Mouse (Mus musculus): ENCODE data around the gene Decr2. TPM values are rescaled to one million over a fixed set of nuclear protein-coding genes. Genes with fewer than 3 reads are reported as not detected.

Decr2 gene
- 16.5 and 22.9 TPM in 2 replicates for polyA plus RNA-seq (2014; fragmentation: Nextera tagmentation; extraction: Ambion mirVana)

- Histone ChIP-seq H3K4me1 (ENCODE audit: control insufficient read depth, insufficient read depth, low read length) (peaks cover 3% of the 10 kb centered on the region; the same call in 1 of the 2 replicates), H3K36me3 (ENCODE audit: control insufficient read depth, insufficient read depth, low read length) (peaks cover 2% of the 10 kb centered on the region; the same call in 1 of the 2 replicates), H3K4me3 (ENCODE audit: low read depth, low read length) (peak within 1 kb of the TSS; percentile 51), H3K27me3 (ENCODE audit: control insufficient read depth, insufficient read depth, low read length) (no peaks in the 10 kb centered on the region), H3K9ac (ENCODE audit: low read length) (peak within 1 kb of the TSS; percentile 72), H3K27ac (ENCODE audit: low read depth, low read length) (0 out of 2 replicates have a peak within 1 kb of the TSS, but pooled peaks have one; percentile 34), H3K9me3 (ENCODE audit: control insufficient read depth, low read length) (no peaks in the 10 kb centered on the region), H3K4me2 (ENCODE audit: low read depth) (peak within 1 kb of the TSS; percentile 83)
- WGBS, result 3% methylated on average over 32 of the region's 32 CpGs
- ATAC-seq (ENCODE audit: insufficient read depth, low FRiP score, low TSS enrichment), result 0 out of 2 replicates have a peak, but pooled peaks have one; percentile 50
- peak; percentile 88 for DNase-seq (ENCODE audit: low spot score)
Observed at GRCm38 (mm10) chr17:26089905-26090632, at the start of gene Decr2. Decr2 (minus strand) TSS chr17:26090337.

GRCm38 (mm10) chr17:26138901-26139381, 48.8 kb upstream of the Decr2 start:
- Histone ChIP-seq H3K4me2 (ENCODE audit: low read depth) (peak overlapping the region; percentile 73), H3K36me3 (ENCODE audit: control insufficient read depth, insufficient read depth, low read length) (no peaks in the 10 kb centered on the region; the same call in 1 of the 2 replicates), H3K9me3 (ENCODE audit: control insufficient read depth, low read length) (no peaks in the 10 kb centered on the region), H3K4me3 (ENCODE audit: low read depth, low read length) (peak overlapping the region; percentile 97), H3K4me1 (ENCODE audit: control insufficient read depth, insufficient read depth, low read length) (peaks cover 10% of the 10 kb centered on the region), H3K9ac (ENCODE audit: low read length) (peak overlapping the region; percentile 97), H3K27ac (ENCODE audit: low read depth, low read length) (peak overlapping the region; percentile 94), H3K27me3 (ENCODE audit: control insufficient read depth, insufficient read depth, low read length) (no peaks in the 10 kb centered on the region)
- ATAC-seq (ENCODE audit: insufficient read depth, low FRiP score, low TSS enrichment), result peak; percentile 68
- peak; percentile 59 for DNase-seq (ENCODE audit: low spot score)
- WGBS, result 1% methylated on average over 57 of the region's 58 CpGs

GRCm38 (mm10) chr17:26138239-26138836, 48.2 kb upstream of the Decr2 start, which contains the start of gene Axin1:
Axin1 (plus strand) TSS chr17:26138688.
- Histone ChIP-seq H3K9me3 (ENCODE audit: control insufficient read depth, low read length) (no peaks in the 10 kb centered on the region), H3K4me1 (ENCODE audit: control insufficient read depth, insufficient read depth, low read length) (peaks cover 10% of the 10 kb centered on the region), H3K27me3 (ENCODE audit: control insufficient read depth, insufficient read depth, low read length) (no peaks in the 10 kb centered on the region), H3K4me3 (ENCODE audit: low read depth, low read length) (peak within 1 kb of the TSS; percentile 97), H3K36me3 (ENCODE audit: control insufficient read depth, insufficient read depth, low read length) (no peaks in the 10 kb centered on the region; the same call in 1 of the 2 replicates), H3K4me2 (ENCODE audit: low read depth) (peak within 1 kb of the TSS; percentile 73), H3K9ac (ENCODE audit: low read length) (peak within 1 kb of the TSS; percentile 97), H3K27ac (ENCODE audit: low read depth, low read length) (peak within 1 kb of the TSS; percentile 94)
- DNase-seq (ENCODE audit: low spot score), result peak; percentile 100
- WGBS, result under 1% methylated on average over 42 of the region's 42 CpGs
- ATAC-seq (ENCODE audit: insufficient read depth, low FRiP score, low TSS enrichment), result peak; percentile 96

- no peak for DNase-seq (ENCODE audit: low spot score)
- Histone ChIP-seq H3K4me3 (ENCODE audit: low read depth, low read length) (peak overlapping the region; percentile 97), H3K27me3 (ENCODE audit: control insufficient read depth, insufficient read depth, low read length) (no peaks in the 10 kb centered on the region), H3K9ac (ENCODE audit: low read length) (peak overlapping the region; percentile 15), H3K9me3 (ENCODE audit: control insufficient read depth, low read length) (no peaks in the 10 kb centered on the region), H3K27ac (ENCODE audit: low read depth, low read length) (0 out of 2 replicates have a peak overlapping the region, but pooled peaks have one; percentile 94), H3K4me2 (ENCODE audit: low read depth) (peak overlapping the region; percentile 73), H3K36me3 (ENCODE audit: control insufficient read depth, insufficient read depth, low read length) (no peaks in the 10 kb centered on the region; the same call in 1 of the 2 replicates), H3K4me1 (ENCODE audit: control insufficient read depth, insufficient read depth, low read length) (peaks cover 10% of the 10 kb centered on the region)
- WGBS, result 82% methylated on average over 2 of the region's 2 CpGs
- ATAC-seq (ENCODE audit: insufficient read depth, low FRiP score, low TSS enrichment), result no peak
Observed at GRCm38 (mm10) chr17:26137751-26138130, 47.6 kb upstream of the Decr2 start.

GRCm38 (mm10) chr17:26137106-26137750, 47.1 kb upstream of the Decr2 start:
- H3K4me3 ChIP-seq (ENCODE audit: low read depth, low read length), result no peak overlapping the region
- no peak for ATAC-seq (ENCODE audit: insufficient read depth, low FRiP score, low TSS enrichment)
- H3K4me2 ChIP-seq (ENCODE audit: low read depth), result no peak overlapping the region; the same call in 1 of the 2 replicates
- no peaks in the 10 kb centered on the region for H3K27me3 ChIP-seq (ENCODE audit: control insufficient read depth, insufficient read depth, low read length)
- no peak for DNase-seq (ENCODE audit: low spot score)
- H3K9ac ChIP-seq (ENCODE audit: low read length), result no peak overlapping the region
- 91% methylated on average over 11 of the region's 11 CpGs for WGBS
- peaks cover 10% of the 10 kb centered on the region for H3K4me1 ChIP-seq (ENCODE audit: control insufficient read depth, insufficient read depth, low read length)
- no peaks in the 10 kb centered on the region for H3K36me3 ChIP-seq (ENCODE audit: control insufficient read depth, insufficient read depth, low read length)
- no peak overlapping the region for H3K27ac ChIP-seq (ENCODE audit: low read depth, low read length)
- H3K9me3 ChIP-seq (ENCODE audit: control insufficient read depth, low read length), result no peaks in the 10 kb centered on the region

GRCm38 (mm10) chr17:26131856-26132853, 42.0 kb upstream of the Decr2 start:
- no peak overlapping the region for H3K27ac ChIP-seq (ENCODE audit: low read depth, low read length)
- ATAC-seq (ENCODE audit: insufficient read depth, low FRiP score, low TSS enrichment) (no peak), DNase-seq (ENCODE audit: low spot score) (no peak)
- WGBS, result 91% methylated on average over 18 of the region's 18 CpGs
- H3K36me3 ChIP-seq (ENCODE audit: control insufficient read depth, insufficient read depth, low read length), result peaks cover 7% of the 10 kb centered on the region; the same call in 1 of the 2 replicates
- no peaks in the 10 kb centered on the region for H3K27me3 ChIP-seq (ENCODE audit: control insufficient read depth, insufficient read depth, low read length)
- H3K9ac ChIP-seq (ENCODE audit: low read length), result no peak overlapping the region
- no peaks in the 10 kb centered on the region for H3K9me3 ChIP-seq (ENCODE audit: control insufficient read depth, low read length)
- H3K4me2 ChIP-seq (ENCODE audit: low read depth), result no peak overlapping the region
- H3K4me3 ChIP-seq (ENCODE audit: low read depth, low read length), result no peak overlapping the region
- H3K4me1 ChIP-seq (ENCODE audit: control insufficient read depth, insufficient read depth, low read length), result no peaks in the 10 kb centered on the region

- Histone ChIP-seq H3K4me3 (ENCODE audit: low read depth, low read length) (no peak overlapping the region), H3K4me2 (ENCODE audit: low read depth) (no peak overlapping the region), H3K27me3 (ENCODE audit: control insufficient read depth, insufficient read depth, low read length) (no peaks in the 10 kb centered on the region), H3K36me3 (ENCODE audit: control insufficient read depth, insufficient read depth, low read length) (peaks cover 10% of the 10 kb centered on the region), H3K27ac (ENCODE audit: low read depth, low read length) (no peak overlapping the region), H3K9ac (ENCODE audit: low read length) (no peak overlapping the region), H3K9me3 (ENCODE audit: control insufficient read depth, low read length) (no peaks in the 10 kb centered on the region), H3K4me1 (ENCODE audit: control insufficient read depth, insufficient read depth, low read length) (no peaks in the 10 kb centered on the region)
- ATAC-seq (ENCODE audit: insufficient read depth, low FRiP score, low TSS enrichment), result no peak
- WGBS, result 82% methylated on average over 18 of the region's 18 CpGs
- no peak for DNase-seq (ENCODE audit: low spot score)
Observed at GRCm38 (mm10) chr17:26131062-26131732, 41.1 kb upstream of the Decr2 start.

Measured in neural tube, embryonic 11.5 days (tissue).